Mouse (Mus musculus) thymus, postnatal 10 days (tissue): ENCODE data around the gene Fgfr2.

ENCODE experiments used
- DNase-seq, 2 experiments: peaks; one replicate each; pipeline ENCODE4 v3.0.0; 2021; ENCODE audit warnings: low spot score in 2 of 2

The Fgfr2 gene

DNA sequence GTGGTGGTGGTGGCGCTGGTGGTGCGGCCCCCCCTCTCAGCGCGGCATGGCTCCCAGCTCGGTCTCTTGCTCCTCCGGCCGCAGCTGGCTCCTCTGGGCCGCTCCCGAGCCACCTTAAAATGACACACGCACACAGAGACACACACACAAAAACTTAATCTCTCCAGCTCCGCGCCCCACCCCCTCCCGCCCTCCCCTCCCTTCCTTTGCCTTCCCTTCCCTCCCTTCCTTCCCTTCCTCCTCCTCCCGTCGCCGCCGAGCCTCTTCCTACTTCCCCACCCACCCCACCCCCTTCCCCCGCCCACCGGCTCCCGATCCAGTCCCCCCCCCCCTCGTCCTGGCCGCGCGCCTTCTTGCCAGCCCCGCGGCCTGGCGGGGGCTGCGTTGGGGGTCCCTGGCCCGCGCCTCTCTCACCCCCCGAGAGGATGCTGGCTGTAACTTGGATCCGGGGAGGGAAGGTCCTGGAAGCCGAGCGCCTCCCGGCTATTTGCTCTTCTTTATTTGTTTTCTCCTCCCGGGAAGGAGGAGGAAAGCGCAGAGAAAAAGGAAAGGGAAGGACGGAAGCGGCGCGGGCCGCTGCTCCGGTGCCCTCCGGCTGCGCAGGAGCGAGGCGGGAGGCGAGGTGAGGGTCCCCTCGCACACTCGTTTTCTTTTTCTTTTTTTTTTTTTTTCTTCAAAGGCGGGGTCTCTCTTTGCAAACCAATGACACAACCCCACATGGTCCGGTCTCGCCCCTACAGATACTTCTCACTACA, at the start of gene Fgfr2:
Fgfr2 (minus strand) TSS at position 107 of the 755 bp plus-strand sequence.
- DNase-seq, result no peak

DNA sequence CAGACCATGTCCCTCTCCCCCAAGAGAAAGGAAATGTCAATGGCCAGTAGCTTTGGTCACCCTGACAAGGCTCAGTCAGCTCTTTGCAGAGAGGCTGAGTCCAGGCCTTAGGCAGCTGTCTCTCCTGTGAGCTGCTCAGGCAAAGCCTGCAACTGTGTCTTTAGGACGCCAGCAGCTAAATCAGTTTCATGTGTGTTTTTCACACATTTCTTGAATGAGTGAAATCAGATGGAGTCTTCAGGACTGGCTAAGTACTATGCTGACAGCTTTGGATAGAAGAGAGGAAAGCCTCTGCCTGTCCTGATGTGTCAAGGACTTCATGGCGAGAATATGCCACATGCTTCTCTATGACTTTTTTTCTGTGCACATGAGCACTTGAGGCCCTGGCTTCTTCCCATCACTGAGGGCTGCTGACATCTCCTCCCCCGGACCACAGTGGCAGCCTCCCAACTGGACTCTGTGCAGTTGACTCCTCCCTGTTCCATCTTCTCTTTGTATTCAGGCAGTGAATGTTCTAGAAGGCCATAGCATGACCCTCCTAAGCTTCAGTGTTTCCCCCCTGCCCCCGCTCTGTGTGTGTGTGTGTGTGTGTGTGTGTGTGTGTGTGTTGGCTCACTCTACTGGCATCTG, 48.4 kb upstream of the Fgfr2 start:
- DNase-seq, result no peak

GRCm38 (mm10) chr7:133168928-133169327, 45.8 kb upstream of the Fgfr2 start:
- DNase-seq, result no peak

DNA sequence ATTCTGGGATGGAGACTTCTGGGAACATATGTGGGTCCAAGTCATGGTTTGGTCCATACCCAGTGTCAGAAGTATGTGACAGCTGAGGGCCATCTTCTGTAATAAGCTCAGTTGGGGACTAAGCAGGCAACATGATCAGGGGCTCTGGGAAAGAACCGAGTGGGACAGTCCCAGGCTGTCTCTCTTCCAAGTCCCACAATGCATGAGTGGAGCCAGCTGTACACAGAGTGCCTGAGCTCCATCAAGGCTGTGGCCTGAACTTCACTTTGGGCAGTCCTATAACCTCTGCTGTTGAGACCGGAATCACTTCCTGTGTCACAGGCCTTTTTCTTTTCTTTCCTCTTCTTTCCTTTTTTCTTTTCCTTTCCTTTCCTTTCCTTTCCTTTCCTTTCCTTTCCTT, 44.8 kb upstream of the Fgfr2 start:
- no peak for DNase-seq

DNA sequence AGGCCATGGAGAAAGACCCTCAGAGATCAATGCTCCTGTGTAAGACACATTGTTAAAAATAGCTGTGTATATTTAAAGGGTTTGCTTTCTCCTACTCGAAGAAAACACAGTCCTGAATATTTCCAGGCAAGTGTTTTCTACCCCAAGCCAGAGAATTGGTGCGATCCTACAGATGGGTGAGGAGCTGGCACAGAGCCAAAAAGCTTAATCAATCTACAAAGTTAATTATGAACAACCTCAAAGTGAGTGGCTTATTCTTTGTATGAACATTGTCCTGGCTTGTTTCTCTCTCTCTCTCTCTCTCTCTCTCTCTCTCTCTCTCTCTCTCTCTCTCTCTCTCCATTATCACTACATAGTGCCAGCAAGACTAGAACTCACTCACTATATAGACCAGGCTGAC, 41.6 kb upstream of the Fgfr2 start:
- DNase-seq, result no peak

DNA sequence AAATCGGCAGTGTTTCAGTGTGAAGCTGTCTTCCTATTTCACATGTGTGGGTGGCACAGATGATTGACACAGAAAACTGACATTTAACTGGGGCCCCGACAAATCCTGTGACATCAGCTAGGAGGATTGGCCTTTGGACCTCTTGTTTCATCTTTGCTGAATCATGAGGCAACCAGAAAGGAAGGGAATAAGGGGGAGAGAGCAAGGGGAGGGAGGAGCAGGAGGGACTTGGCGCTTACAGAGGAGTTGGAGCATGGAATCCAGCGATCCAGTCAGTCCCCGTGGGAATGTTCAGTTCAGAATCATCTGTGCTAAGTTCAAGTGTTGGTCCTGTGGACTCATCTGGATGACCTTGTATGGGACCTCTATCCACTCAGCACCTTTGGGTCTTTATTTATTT, 39.9 kb upstream of the Fgfr2 start:
- no peak for DNase-seq

GRCm38 (mm10) chr7:133162131-133162530, 39.0 kb upstream of the Fgfr2 start:
- no peak for DNase-seq

DNA sequence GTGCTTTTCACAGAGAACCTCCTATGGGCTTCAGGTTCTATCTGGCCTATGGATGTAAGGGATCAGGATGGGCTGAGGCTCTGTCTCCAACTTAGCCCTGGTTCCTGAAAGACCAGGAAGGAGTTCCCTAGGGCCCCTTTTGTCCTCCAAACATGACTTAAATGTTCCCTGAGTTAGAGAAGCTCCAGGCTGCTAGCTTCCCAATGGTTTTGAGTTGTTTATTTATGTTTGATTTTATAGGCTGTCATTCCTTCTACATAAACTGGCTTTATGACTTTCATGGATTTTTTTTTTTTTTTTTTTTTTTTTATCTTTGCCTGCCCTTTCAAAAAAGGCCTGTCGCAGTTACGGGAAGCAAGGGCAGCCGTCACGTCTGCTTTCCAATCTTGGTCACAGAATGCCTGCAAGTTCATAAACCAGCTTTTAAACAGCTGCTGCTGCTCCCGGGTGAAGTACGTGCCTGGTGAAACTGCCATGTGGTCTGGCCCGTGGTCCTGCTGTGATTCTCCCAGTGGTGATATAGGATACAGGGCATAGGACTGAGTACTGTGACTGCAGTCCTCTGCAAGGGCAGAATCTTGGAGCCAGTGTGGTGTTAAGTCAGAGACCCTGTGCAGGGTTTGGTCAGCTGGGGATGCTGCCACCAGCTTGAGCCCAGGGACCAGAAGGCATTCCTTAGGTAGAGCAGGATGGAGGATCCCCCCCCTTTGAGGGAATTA, 38.4 kb upstream of the Fgfr2 start:
- DNase-seq, result no peak

DNA sequence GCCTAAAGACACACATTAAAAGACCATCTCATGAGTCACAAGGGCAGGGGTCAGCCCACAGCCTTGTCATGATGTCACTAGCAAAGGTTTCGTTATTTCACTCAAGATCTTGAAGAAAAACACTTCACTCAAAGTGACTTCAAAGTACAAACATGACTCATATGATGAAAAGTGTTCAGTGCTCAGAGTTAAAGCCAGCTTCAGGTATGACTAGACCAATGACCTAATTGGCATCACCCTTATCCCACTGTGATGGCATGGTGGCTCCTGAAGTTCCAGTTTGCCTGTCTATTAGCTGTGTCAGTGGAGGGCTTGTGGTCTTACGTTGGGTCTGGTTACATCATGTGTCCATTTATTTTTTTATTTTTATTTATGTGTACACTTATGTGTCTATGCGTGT, 36.4 kb upstream of the Fgfr2 start:
- no peak for DNase-seq

DNA sequence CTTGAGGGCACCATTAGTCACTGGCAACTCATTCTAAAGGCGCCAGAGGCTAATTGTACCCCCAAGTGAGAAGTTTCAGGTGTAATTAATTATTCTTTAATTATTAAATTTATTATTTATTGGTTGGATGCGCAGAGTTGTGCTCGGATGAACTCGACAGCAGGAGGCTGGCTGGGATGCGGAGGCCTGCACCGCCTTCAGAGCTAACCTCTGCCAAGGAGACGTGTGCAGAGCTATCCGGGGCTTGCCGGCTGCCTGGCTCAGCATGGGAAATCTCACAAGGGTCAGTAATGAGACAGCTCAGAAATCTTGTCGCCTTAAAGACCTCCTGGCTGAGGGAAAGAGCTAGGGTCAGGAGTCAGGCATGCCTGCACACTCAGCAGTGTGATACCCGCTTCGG, 32.5 kb upstream of the Fgfr2 start:
- DNase-seq, result no peak

- no peak for DNase-seq
Observed at GRCm38 (mm10) chr7:133154846-133155245, 31.7 kb upstream of the Fgfr2 start.

GRCm38 (mm10) chr7:133139689-133140336, 16.7 kb upstream of the Fgfr2 start:
- no peak for DNase-seq

- DNase-seq, result no peak
Observed at GRCm38 (mm10) chr7:133133552-133133951, 10.4 kb upstream of the Fgfr2 start.

DNA sequence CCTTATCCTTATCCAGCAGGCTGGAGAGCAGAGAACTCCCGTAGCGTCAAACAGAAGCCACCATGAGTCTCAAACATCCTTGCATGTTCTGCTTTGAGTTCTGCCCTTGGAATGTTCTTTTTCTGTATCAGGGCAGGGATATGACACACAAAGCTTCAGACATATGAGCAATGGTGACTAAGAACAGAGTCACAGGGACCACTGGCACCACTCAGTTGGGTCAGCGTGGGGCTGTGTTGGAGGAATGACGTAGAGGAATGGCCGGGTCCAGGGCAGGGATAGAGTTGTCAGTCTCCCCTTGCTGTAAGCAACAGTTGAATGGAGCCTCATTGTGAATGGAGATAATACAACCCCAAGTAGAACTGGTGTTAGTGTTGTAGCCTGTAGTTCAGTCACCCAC, 9.6 kb upstream of the Fgfr2 start:
- DNase-seq, result no peak

GRCm38 (mm10) chr7:133124701-133125485, 1.7 kb upstream of the Fgfr2 start:
- no peak for DNase-seq

GRCm38 (mm10) chr7:133123999-133124700, 1.0 kb upstream of the Fgfr2 start, which contains the start of gene Ctbp2:
Gene Ctbp2 (minus strand): TSS chr7:133124354.
- DNase-seq, result peak in 1 of 2 experiments; percentile 12

- no peak for DNase-seq
Observed at GRCm38 (mm10) chr7:133122379-133123243, 539 bp downstream of the Fgfr2 start.

- no peak for DNase-seq
Observed at GRCm38 (mm10) chr7:133121661-133122378, 1.3 kb downstream of the Fgfr2 start.

GRCm38 (mm10) chr7:133121080-133121607, 2.0 kb downstream of the Fgfr2 start:
- DNase-seq, result no peak
